ENCODE assay signal across 14 mouse cellular contexts in the genomic region with DNA sequence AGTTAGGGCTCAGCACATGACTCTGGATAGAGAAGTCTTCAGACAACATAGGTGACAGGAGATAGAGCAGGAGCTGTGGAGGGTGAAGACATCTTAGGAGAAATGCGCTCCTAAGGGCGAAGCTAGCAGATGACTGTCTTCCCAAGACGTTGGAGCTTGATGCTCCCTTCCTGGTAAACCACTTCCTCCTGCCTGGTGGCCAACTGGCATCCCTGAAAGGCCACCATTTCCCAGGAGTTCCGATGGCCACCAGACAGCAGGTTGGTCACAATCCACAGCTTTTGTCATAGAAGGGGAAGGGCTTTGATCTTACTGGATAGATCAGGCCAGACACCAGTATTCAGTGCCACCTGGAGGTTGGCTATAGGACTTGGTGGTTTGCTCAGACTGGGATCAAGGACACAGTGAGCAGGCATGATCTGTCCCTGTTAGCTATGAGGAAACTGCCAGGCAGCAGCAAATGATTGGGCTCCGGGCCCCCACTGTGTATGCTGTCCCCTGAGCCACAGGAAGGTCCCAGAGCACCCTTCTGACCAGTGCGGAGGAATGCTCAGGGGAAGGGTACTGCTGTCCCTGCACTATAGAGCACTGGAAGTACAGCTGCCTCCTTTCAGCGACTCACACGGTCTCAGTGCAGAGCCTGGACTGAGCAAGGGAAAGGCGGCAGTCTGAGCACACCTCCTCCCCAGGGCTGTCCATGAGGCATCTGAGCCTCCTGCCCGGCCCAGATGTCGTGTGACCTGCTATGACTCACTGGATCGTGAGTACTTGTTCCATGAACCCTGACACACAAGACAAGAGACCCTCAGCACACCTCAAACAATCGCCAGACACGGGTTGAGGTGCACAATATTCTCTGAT. TPM values are rescaled to one million over a fixed set of nuclear protein-coding genes. Genes with fewer than 3 reads are reported as not detected.
DNase-seq lines count a peak whose midpoint lies in the region; ATAC-seq and TF ChIP-seq lines count a peak whose summit lies in the region.
"Had no signal": no experiment of that assay in that cellular context is flagged by ENCODE, and none has a peak within 500 bp of the region (broad histone marks: within the 10 kb centered on the region; RNA-seq: fewer than 3 reads in every experiment).

No protein-coding gene starts in this region.

- TF ChIP-seq CTCF in lung, embryonic 14.5 days (IDR thresholded peaks at IDR 0.05; ENCODE audit: low read depth), result no peak

- no peak overlapping the region for H3K4me2 ChIP-seq in forebrain, embryonic 14.5 days (ENCODE audit: low read length)
- H3K4me2 ChIP-seq in forebrain, embryonic 15.5 days (replicated peaks), result no peak overlapping the region
- H3K4me2 ChIP-seq in lung, embryonic 14.5 days, result peak overlapping the region; percentile 39; the same call in 1 of the 2 replicates
- peak overlapping the region; percentile 41 for H3K4me2 ChIP-seq in limb, embryonic 13.5 days (replicated peaks)
- H3K4me2 ChIP-seq in hindbrain, embryonic 11.5 days (replicated peaks; ENCODE audit: low read depth, low read length), result no peak overlapping the region
- H3K4me2 ChIP-seq: hindbrain, embryonic 14.5 days; midbrain, embryonic 15.5 days had no signal

- H3K27ac ChIP-seq in forebrain, embryonic 14.5 days (ENCODE audit: low read depth, low read length), result no peak overlapping the region
- H3K27ac ChIP-seq in forebrain, embryonic 15.5 days (replicated peaks), result no peak overlapping the region
- no peak overlapping the region for H3K27ac ChIP-seq in lung, embryonic 14.5 days (ENCODE audit: low read depth)
- no peak overlapping the region for H3K27ac ChIP-seq in limb, embryonic 13.5 days
- H3K27ac ChIP-seq in hindbrain, embryonic 11.5 days (ENCODE audit: low read depth, low read length), result no peak overlapping the region
- H3K27ac ChIP-seq: hindbrain, embryonic 14.5 days; midbrain, embryonic 15.5 days had no signal

- H3K27me3 ChIP-seq in forebrain, embryonic 14.5 days (replicated peaks; ENCODE audit: control insufficient read depth, insufficient read depth, low read length), result peaks cover 6% of the 10 kb centered on the region; the same call in 1 of the 2 replicates
- 0 out of 2 replicates have a peak, but pooled peaks cover 2% of the 10 kb centered on the region for H3K27me3 ChIP-seq in forebrain, embryonic 15.5 days
- peaks cover 8% of the 10 kb centered on the region; the same call in 1 of the 2 replicates for H3K27me3 ChIP-seq in lung, embryonic 14.5 days (ENCODE audit: insufficient read depth, low read length)
- peaks cover 14% of the 10 kb centered on the region for H3K27me3 ChIP-seq in limb, embryonic 13.5 days
- peaks cover 3% of the 10 kb centered on the region; the same call in 1 of the 2 replicates for H3K27me3 ChIP-seq in hindbrain, embryonic 11.5 days (ENCODE audit: control insufficient read depth, insufficient read depth, low read length)
- H3K27me3 ChIP-seq: midbrain, embryonic 15.5 days had no signal

- H3K9ac ChIP-seq in forebrain, embryonic 14.5 days (ENCODE audit: low read length), result 0 out of 2 replicates have a peak overlapping the region, but pooled peaks have one; percentile 17
- H3K9ac ChIP-seq in forebrain, embryonic 15.5 days (replicated peaks), result no peak overlapping the region
- no peak overlapping the region for H3K9ac ChIP-seq in lung, embryonic 14.5 days
- H3K9ac ChIP-seq in limb, embryonic 13.5 days, result no peak overlapping the region
- no peak overlapping the region for H3K9ac ChIP-seq in hindbrain, embryonic 11.5 days (ENCODE audit: low read depth, low read length)
- H3K9ac ChIP-seq: hindbrain, embryonic 14.5 days; liver, postnatal 0 days; midbrain, embryonic 15.5 days had no signal

- peaks cover 13% of the 10 kb centered on the region; the same call in 1 of the 2 replicates for H3K9me3 ChIP-seq in forebrain, embryonic 14.5 days (replicated peaks; ENCODE audit: control insufficient read depth, low read length)
- no peaks in the 10 kb centered on the region for H3K9me3 ChIP-seq in forebrain, embryonic 15.5 days
- peaks cover 7% of the 10 kb centered on the region; the same call in 1 of the 2 replicates for H3K9me3 ChIP-seq in lung, embryonic 14.5 days (ENCODE audit: low read depth, low read length)
- peaks cover 21% of the 10 kb centered on the region for H3K9me3 ChIP-seq in limb, embryonic 13.5 days
- H3K9me3 ChIP-seq in hindbrain, embryonic 11.5 days (ENCODE audit: control insufficient read depth, low read length), result 0 out of 2 replicates have a peak, but pooled peaks cover 2% of the 10 kb centered on the region
- H3K9me3 ChIP-seq: midbrain, embryonic 15.5 days had no signal

- H3K4me3 ChIP-seq in forebrain, embryonic 14.5 days (ENCODE audit: low read depth, low read length), result no peak overlapping the region
- H3K4me3 ChIP-seq in forebrain, embryonic 15.5 days, result no peak overlapping the region
- H3K4me3 ChIP-seq in lung, embryonic 14.5 days (ENCODE audit: low read depth, low read length), result no peak overlapping the region
- no peak overlapping the region for H3K4me3 ChIP-seq in limb, embryonic 13.5 days
- no peak overlapping the region for H3K4me3 ChIP-seq in hindbrain, embryonic 11.5 days (ENCODE audit: low read depth, low read length)
- H3K4me3 ChIP-seq: midbrain, embryonic 15.5 days had no signal

- H3K4me1 ChIP-seq in forebrain, embryonic 14.5 days (ENCODE audit: control insufficient read depth, insufficient read depth, low read length), result no peaks in the 10 kb centered on the region
- H3K4me1 ChIP-seq in forebrain, embryonic 15.5 days, result 0 out of 2 replicates have a peak, but pooled peaks cover 3% of the 10 kb centered on the region
- no peaks in the 10 kb centered on the region for H3K4me1 ChIP-seq in lung, embryonic 14.5 days (ENCODE audit: insufficient read depth)
- H3K4me1 ChIP-seq in limb, embryonic 13.5 days, result peaks cover 9% of the 10 kb centered on the region; the same call in 1 of the 2 replicates
- no peaks in the 10 kb centered on the region for H3K4me1 ChIP-seq in hindbrain, embryonic 11.5 days (replicated peaks; ENCODE audit: control insufficient read depth, insufficient read depth, low read length)
- H3K4me1 ChIP-seq: midbrain, embryonic 15.5 days had no signal

- no peak for ATAC-seq in forebrain, embryonic 14.5 days
- no peak for ATAC-seq in forebrain, embryonic 15.5 days (replicated peaks)
- no peak for ATAC-seq in lung, embryonic 14.5 days (ENCODE audit: insufficient read depth)
- ATAC-seq in limb, embryonic 13.5 days (ENCODE audit: low FRiP score, low read depth), result no peak
- ATAC-seq in hindbrain, embryonic 11.5 days (ENCODE audit: low FRiP score), result no peak
- ATAC-seq: liver, postnatal 0 days; midbrain, embryonic 15.5 days had no signal

- WGBS in forebrain, embryonic 14.5 days, result 72% methylated on average over 14 of the region's 14 CpGs
- 75% methylated on average over 14 of the region's 14 CpGs for WGBS in forebrain, embryonic 15.5 days
- WGBS in lung, embryonic 14.5 days, result 61% methylated on average over 14 of the region's 14 CpGs
- 64% methylated on average over 14 of the region's 14 CpGs for WGBS in limb, embryonic 13.5 days
- WGBS in hindbrain, embryonic 11.5 days, result 65% methylated on average over 14 of the region's 14 CpGs

- no peak for DNase-seq in forebrain, embryonic 14.5 days (ENCODE audit: low spot score)
- no peak for DNase-seq in lung, embryonic 14.5 days
- DNase-seq in lung, postnatal 36 days, result no peak
- peak; percentile 52 for DNase-seq in NIH3T3 (ENCODE audit: low read depth)
- no peak for DNase-seq in cerebellum, postnatal 14 days
- no peak for DNase-seq in hindbrain, embryonic 11.5 days (ENCODE audit: low spot score)
- DNase-seq: adrenal gland, postnatal 10 days; cerebellum, adult 8-10 months; liver, postnatal 0 days; thymus, postnatal 14 days had no signal

- H3K36me3 ChIP-seq in forebrain, embryonic 14.5 days (ENCODE audit: control insufficient read depth, insufficient read depth, low read length), result no peaks in the 10 kb centered on the region
- no peaks in the 10 kb centered on the region for H3K36me3 ChIP-seq in forebrain, embryonic 15.5 days
- no peaks in the 10 kb centered on the region for H3K36me3 ChIP-seq in lung, embryonic 14.5 days (ENCODE audit: insufficient read depth)
- no peaks in the 10 kb centered on the region for H3K36me3 ChIP-seq in limb, embryonic 13.5 days
- no peaks in the 10 kb centered on the region for H3K36me3 ChIP-seq in hindbrain, embryonic 11.5 days (ENCODE audit: control insufficient read depth, insufficient read depth, low read length)
- H3K36me3 ChIP-seq: midbrain, embryonic 15.5 days had no signal

RNA-seq across cellular contexts. Expression of a gene that starts 0.6 kb away (rescaled TPM):
- 3.8 and 3.9 TPM in 2 replicates for polyA plus RNA-seq in forebrain, embryonic 14.5 days (2014; fragmentation: Nextera tagmentation; extraction: Ambion mirVana)
- 1.8 and 2.4 TPM in 2 replicates for polyA plus RNA-seq in forebrain, embryonic 15.5 days (2015; fragmentation: Nextera tagmentation; extraction: Ambion mirVana)
- 5.3 and 7.3 TPM in 2 replicates for polyA plus RNA-seq in lung, embryonic 14.5 days (2014; fragmentation: Nextera tagmentation; extraction: Ambion mirVana)
- polyA plus RNA-seq in limb, embryonic 13.5 days (2015; fragmentation: Nextera tagmentation; extraction: Ambion mirVana), result 4.5 and 4.9 TPM in 2 replicates
- polyA plus RNA-seq in hindbrain, embryonic 11.5 days (2014; fragmentation: Nextera tagmentation; extraction: Ambion mirVana), result 5.6 and 7.0 TPM in 2 replicates

RNA-seq across cellular contexts. Expression of a gene that starts 22.0 kb away (rescaled TPM):
- 39.4 and 64.8 TPM in 2 replicates for polyA plus RNA-seq in forebrain, embryonic 14.5 days (2014; fragmentation: Nextera tagmentation; extraction: Ambion mirVana)
- polyA plus RNA-seq in forebrain, embryonic 15.5 days (2015; fragmentation: Nextera tagmentation; extraction: Ambion mirVana), result 88.5 and 94.5 TPM in 2 replicates
- polyA plus RNA-seq in lung, embryonic 14.5 days (2014; fragmentation: Nextera tagmentation; extraction: Ambion mirVana), result 33.0 and 34.0 TPM in 2 replicates
- 43.8 and 48.4 TPM in 2 replicates for polyA plus RNA-seq in limb, embryonic 13.5 days (2015; fragmentation: Nextera tagmentation; extraction: Ambion mirVana)
- 28.8 and 29.4 TPM in 2 replicates for polyA plus RNA-seq in hindbrain, embryonic 11.5 days (2014; fragmentation: Nextera tagmentation; extraction: Ambion mirVana)

RNA-seq across cellular contexts. Expression of a gene that starts 22.0 kb away (rescaled TPM):
- polyA plus RNA-seq in forebrain, embryonic 14.5 days (2014; fragmentation: Nextera tagmentation; extraction: Ambion mirVana), result 348 and 350 TPM in 2 replicates
- polyA plus RNA-seq in forebrain, embryonic 15.5 days (2015; fragmentation: Nextera tagmentation; extraction: Ambion mirVana), result 276 and 287 TPM in 2 replicates
- polyA plus RNA-seq in lung, embryonic 14.5 days (2014; fragmentation: Nextera tagmentation; extraction: Ambion mirVana), result 240 and 257 TPM in 2 replicates
- 240 and 241 TPM in 2 replicates for polyA plus RNA-seq in limb, embryonic 13.5 days (2015; fragmentation: Nextera tagmentation; extraction: Ambion mirVana)
- polyA plus RNA-seq in hindbrain, embryonic 11.5 days (2014; fragmentation: Nextera tagmentation; extraction: Ambion mirVana), result 264 and 272 TPM in 2 replicates

RNA-seq across cellular contexts. Expression of a gene that starts 30.1 kb away (rescaled TPM):
- polyA plus RNA-seq in forebrain, embryonic 14.5 days (2014; fragmentation: Nextera tagmentation; extraction: Ambion mirVana), result 0.98 and 1.1 TPM in 2 replicates
- 0.64 and 0.69 TPM in 2 replicates for polyA plus RNA-seq in forebrain, embryonic 15.5 days (2015; fragmentation: Nextera tagmentation; extraction: Ambion mirVana)
- polyA plus RNA-seq in lung, embryonic 14.5 days (2014; fragmentation: Nextera tagmentation; extraction: Ambion mirVana), result 14.7 and 19.6 TPM in 2 replicates
- polyA plus RNA-seq in limb, embryonic 13.5 days (2015; fragmentation: Nextera tagmentation; extraction: Ambion mirVana), result 7.7 and 10.1 TPM in 2 replicates
- 0.82 and 1.6 TPM in 2 replicates for polyA plus RNA-seq in hindbrain, embryonic 11.5 days (2014; fragmentation: Nextera tagmentation; extraction: Ambion mirVana)

RNA-seq across cellular contexts. Expression of a gene that starts 34.2 kb away (rescaled TPM):
- polyA plus RNA-seq in forebrain, embryonic 14.5 days (2014; fragmentation: Nextera tagmentation; extraction: Ambion mirVana), result 53.5 and 58.6 TPM in 2 replicates
- polyA plus RNA-seq in forebrain, embryonic 15.5 days (2015; fragmentation: Nextera tagmentation; extraction: Ambion mirVana), result 50.0 and 50.1 TPM in 2 replicates
- polyA plus RNA-seq in lung, embryonic 14.5 days (2014; fragmentation: Nextera tagmentation; extraction: Ambion mirVana), result 77.2 and 87.4 TPM in 2 replicates
- polyA plus RNA-seq in limb, embryonic 13.5 days (2015; fragmentation: Nextera tagmentation; extraction: Ambion mirVana), result 66.6 TPM in 2 replicates
- polyA plus RNA-seq in hindbrain, embryonic 11.5 days (2014; fragmentation: Nextera tagmentation; extraction: Ambion mirVana), result 70.9 and 71.3 TPM in 2 replicates

Comparison
In these comparisons a context has a peak if more than half of its experiments do, and no peak if none do; other contexts are left out.
1. H3K4me2 ChIP-seq: peak in lung, embryonic 14.5 days (single experiment) and limb, embryonic 13.5 days (single experiment); none in forebrain, embryonic 14.5 days (single experiment), forebrain, embryonic 15.5 days (single experiment) and hindbrain, embryonic 11.5 days (single experiment).